Mouse (Mus musculus): ENCODE data around the gene Maco1. TPM values are rescaled to one million over a fixed set of nuclear protein-coding genes. Genes with fewer than 3 reads are reported as not detected.
A peak's percentile ranks its signal among the peaks of the same experiment; 100 is the strongest.

Maco1 gene
- polyA plus RNA-seq, 1 experiment = not detected

GRCm38 (mm10) chr4:134766904-134767425 is 86.2 kb downstream of the Maco1 start:
- Histone ChIP-seq H3K4me1 (ENCODE audit: control insufficient read depth, insufficient read depth, low read length) (peaks cover 12% of the 10 kb centered on the region), H3K27ac (ENCODE audit: insufficient read depth, low read depth, low read length) (no peak overlapping the region), H3K4me3 (ENCODE audit: insufficient read depth, low read depth, low read length) (peak overlapping the region; percentile 52)
- TF ChIP-seq POLR2A (IDR thresholded peaks at IDR 0.05; ENCODE audit: insufficient read depth, low read depth, low read length) (no peak), CTCF (IDR thresholded peaks at IDR 0.05; ENCODE audit: insufficient read depth, low read depth, low read length) (no peak)
- 10% methylated on average over 23 of the region's 23 CpGs for WGBS

- TF ChIP-seq POLR2A (IDR thresholded peaks at IDR 0.05; ENCODE audit: insufficient read depth, low read depth, low read length) (no peak), CTCF (IDR thresholded peaks at IDR 0.05; ENCODE audit: insufficient read depth, low read depth, low read length) (no peak)
- H3K27ac ChIP-seq (ENCODE audit: insufficient read depth, low read depth, low read length) = no peak overlapping the region
- WGBS = 81% methylated on average over 6 of the region's 6 CpGs
- H3K4me1 ChIP-seq (ENCODE audit: control insufficient read depth, insufficient read depth, low read length) = peaks cover 12% of the 10 kb centered on the region
- no peak overlapping the region for H3K4me3 ChIP-seq (ENCODE audit: insufficient read depth, low read depth, low read length)
Measured at GRCm38 (mm10) chr4:134766277-134766676, 86.9 kb downstream of the Maco1 start.

GRCm38 (mm10) chr4:134764333-134764732 is 88.8 kb downstream of the Maco1 start:
- no peak overlapping the region for H3K4me3 ChIP-seq (ENCODE audit: insufficient read depth, low read depth, low read length)
- no peak overlapping the region for H3K27ac ChIP-seq (ENCODE audit: insufficient read depth, low read depth, low read length)
- peaks cover 12% of the 10 kb centered on the region for H3K4me1 ChIP-seq (ENCODE audit: control insufficient read depth, insufficient read depth, low read length)
- 85% methylated on average over 3 of the region's 3 CpGs for WGBS
- TF ChIP-seq POLR2A (IDR thresholded peaks at IDR 0.05; ENCODE audit: insufficient read depth, low read depth, low read length) (no peak), CTCF (IDR thresholded peaks at IDR 0.05; ENCODE audit: insufficient read depth, low read depth, low read length) (no peak)

- TF ChIP-seq CTCF (IDR thresholded peaks at IDR 0.05; ENCODE audit: insufficient read depth, low read depth, low read length) (no peak), POLR2A (IDR thresholded peaks at IDR 0.05; ENCODE audit: insufficient read depth, low read depth, low read length) (no peak)
- no peak overlapping the region for H3K4me3 ChIP-seq (ENCODE audit: insufficient read depth, low read depth, low read length)
- no peak overlapping the region for H3K27ac ChIP-seq (ENCODE audit: insufficient read depth, low read depth, low read length)
- peaks cover 11% of the 10 kb centered on the region for H3K4me1 ChIP-seq (ENCODE audit: control insufficient read depth, insufficient read depth, low read length)
- 88% methylated on average over 6 of the region's 6 CpGs for WGBS
Measured at GRCm38 (mm10) chr4:134762360-134762759, 90.8 kb downstream of the Maco1 start.

- H3K4me3 ChIP-seq (ENCODE audit: insufficient read depth, low read depth, low read length) = no peak overlapping the region
- no peak overlapping the region for H3K27ac ChIP-seq (ENCODE audit: insufficient read depth, low read depth, low read length)
- H3K4me1 ChIP-seq (ENCODE audit: control insufficient read depth, insufficient read depth, low read length) = peaks cover 5% of the 10 kb centered on the region; the same call in 1 of the 2 replicates
- WGBS = 57% methylated on average over 9 of the region's 9 CpGs
- TF ChIP-seq POLR2A (IDR thresholded peaks at IDR 0.05; ENCODE audit: insufficient read depth, low read depth, low read length) (no peak), CTCF (IDR thresholded peaks at IDR 0.05; ENCODE audit: insufficient read depth, low read depth, low read length) (no peak)
Measured at GRCm38 (mm10) chr4:134760793-134761201, 92.3 kb downstream of the Maco1 start.

GRCm38 (mm10) chr4:134760281-134760680 is 92.9 kb downstream of the Maco1 start:
- H3K27ac ChIP-seq (ENCODE audit: insufficient read depth, low read depth, low read length) = no peak overlapping the region
- peaks cover 6% of the 10 kb centered on the region for H3K4me1 ChIP-seq (ENCODE audit: control insufficient read depth, insufficient read depth, low read length)
- 89% methylated on average over 6 of the region's 6 CpGs for WGBS
- no peak overlapping the region for H3K4me3 ChIP-seq (ENCODE audit: insufficient read depth, low read depth, low read length)
- TF ChIP-seq POLR2A (IDR thresholded peaks at IDR 0.05; ENCODE audit: insufficient read depth, low read depth, low read length) (no peak), CTCF (IDR thresholded peaks at IDR 0.05; ENCODE audit: insufficient read depth, low read depth, low read length) (no peak)

GRCm38 (mm10) chr4:134759564-134759963 is 93.6 kb downstream of the Maco1 start:
- 92% methylated on average over 7 of the region's 7 CpGs for WGBS
- peaks cover 12% of the 10 kb centered on the region for H3K4me1 ChIP-seq (ENCODE audit: control insufficient read depth, insufficient read depth, low read length)
- no peak overlapping the region for H3K4me3 ChIP-seq (ENCODE audit: insufficient read depth, low read depth, low read length)
- no peak overlapping the region for H3K27ac ChIP-seq (ENCODE audit: insufficient read depth, low read depth, low read length)
- TF ChIP-seq CTCF (IDR thresholded peaks at IDR 0.05; ENCODE audit: insufficient read depth, low read depth, low read length) (no peak), POLR2A (IDR thresholded peaks at IDR 0.05; ENCODE audit: insufficient read depth, low read depth, low read length) (no peak)

GRCm38 (mm10) chr4:134758922-134759321 is 94.2 kb downstream of the Maco1 start:
- Histone ChIP-seq H3K4me3 (ENCODE audit: insufficient read depth, low read depth, low read length) (no peak overlapping the region), H3K27ac (ENCODE audit: insufficient read depth, low read depth, low read length) (no peak overlapping the region), H3K4me1 (ENCODE audit: control insufficient read depth, insufficient read depth, low read length) (peaks cover 18% of the 10 kb centered on the region)
- TF ChIP-seq CTCF (IDR thresholded peaks at IDR 0.05; ENCODE audit: insufficient read depth, low read depth, low read length) = no peak
- TF ChIP-seq POLR2A (IDR thresholded peaks at IDR 0.05; ENCODE audit: insufficient read depth, low read depth, low read length) = no peak
- 96% methylated on average over 14 of the region's 14 CpGs for WGBS

- 89% methylated on average over 4 of the region's 4 CpGs for WGBS
Measured at GRCm38 (mm10) chr4:134758367-134758766, 94.8 kb downstream of the Maco1 start.

More at GRCm38 (mm10) chr4:134758367-134758766, 94.8 kb downstream of the Maco1 start:
- Histone ChIP-seq H3K4me3 (ENCODE audit: insufficient read depth, low read depth, low read length) (no peak overlapping the region), H3K4me1 (ENCODE audit: control insufficient read depth, insufficient read depth, low read length) (peaks cover 22% of the 10 kb centered on the region), H3K27ac (ENCODE audit: insufficient read depth, low read depth, low read length) (no peak overlapping the region)
- TF ChIP-seq POLR2A (IDR thresholded peaks at IDR 0.05; ENCODE audit: insufficient read depth, low read depth, low read length) = no peak
- TF ChIP-seq CTCF (IDR thresholded peaks at IDR 0.05; ENCODE audit: insufficient read depth, low read depth, low read length) = no peak

All from olfactory bulb, adult 2 months (tissue).